Mouse (Mus musculus): ENCODE measurements at regions not wholly inside any gene's neighbourhood (a gene's known extent, or its start where the extent isn't known, plus 50 kb on each side); places are given as distances from the start of the nearest gene placed in this dataset.

DNA sequence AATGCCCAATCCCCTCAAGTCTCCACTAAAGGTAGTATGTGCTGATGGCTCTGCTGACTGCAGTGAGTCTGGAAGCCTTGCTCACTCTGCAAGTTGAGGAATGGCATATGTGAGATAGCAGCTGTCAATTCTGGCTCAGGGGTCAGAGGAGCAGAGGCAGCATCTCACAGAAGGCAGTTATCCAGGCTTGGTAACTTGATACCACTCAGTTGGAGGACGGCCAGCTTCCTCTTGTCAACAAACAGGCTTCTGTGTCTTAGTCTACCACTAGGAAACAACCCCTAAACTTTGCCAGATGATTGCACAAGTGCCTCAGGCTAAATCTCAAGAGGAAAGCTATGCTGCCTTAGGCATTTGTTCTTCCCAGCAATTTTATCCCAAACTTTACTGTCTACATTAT, 55.7 kb upstream of the Gabre start:
- DNase-seq = peak in 1 of 2 experiments; percentile 1

DNA sequence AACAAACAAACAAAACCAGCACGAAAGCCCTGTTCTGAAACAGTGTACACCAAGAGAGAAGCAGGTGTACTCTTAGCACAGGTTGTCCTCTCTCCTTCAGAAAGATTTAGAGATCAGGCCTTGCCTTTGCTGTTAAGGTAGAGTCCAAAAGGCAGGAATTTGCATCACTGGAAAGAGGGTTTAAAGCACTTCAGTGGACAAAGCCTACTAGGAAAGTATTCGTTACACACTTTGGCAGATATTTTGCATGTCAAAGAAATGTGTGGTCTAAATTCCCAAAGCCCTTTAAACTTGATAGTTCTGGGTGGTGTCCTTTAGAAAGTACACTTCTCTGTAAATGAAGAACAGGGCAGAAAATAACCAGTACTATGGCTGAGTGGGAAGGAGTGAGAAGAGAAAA, 54.2 kb upstream of the Gabre start:
- no peak for DNase-seq
